Mouse (Mus musculus) heart, adult 9 months (tissue): Measurements from ENCODE around the gene Rhox3h.
"Not testable (repeated sequence)": the region's sequence is repeated elsewhere in the genome, so short reads cannot be mapped to it uniquely, and the experiment has no call there.

Experiments used
- DNase-seq, 2 experiments: peaks; one replicate each; pipeline ENCODE4 v3.0.0; 2022; ENCODE audit warnings: low spot score in 2 of 2

Rhox3h gene

DNA sequence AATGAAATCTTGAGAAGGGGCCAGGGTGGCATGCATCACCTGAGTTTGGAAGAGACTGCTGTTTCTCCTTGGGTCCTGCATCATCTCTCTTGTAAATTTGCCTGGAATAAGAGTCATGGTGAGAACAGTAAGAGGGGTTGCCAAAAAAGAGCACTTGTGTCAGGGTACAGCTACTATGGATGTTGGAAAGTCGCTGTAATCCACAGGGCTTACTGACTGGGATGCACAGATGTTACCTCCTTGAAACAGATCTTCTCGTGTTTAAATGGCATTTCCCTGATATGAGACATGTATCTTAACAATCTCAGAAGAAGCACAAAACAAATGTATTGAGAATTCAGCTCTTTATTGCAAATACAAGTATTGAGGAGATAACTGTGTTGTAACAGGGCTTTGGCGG, at the start of gene Rhox3h:
Rhox3h (minus strand) TSS at position 101 of the 400 bp plus-strand sequence.
- not testable (repeated sequence) for DNase-seq

DNA sequence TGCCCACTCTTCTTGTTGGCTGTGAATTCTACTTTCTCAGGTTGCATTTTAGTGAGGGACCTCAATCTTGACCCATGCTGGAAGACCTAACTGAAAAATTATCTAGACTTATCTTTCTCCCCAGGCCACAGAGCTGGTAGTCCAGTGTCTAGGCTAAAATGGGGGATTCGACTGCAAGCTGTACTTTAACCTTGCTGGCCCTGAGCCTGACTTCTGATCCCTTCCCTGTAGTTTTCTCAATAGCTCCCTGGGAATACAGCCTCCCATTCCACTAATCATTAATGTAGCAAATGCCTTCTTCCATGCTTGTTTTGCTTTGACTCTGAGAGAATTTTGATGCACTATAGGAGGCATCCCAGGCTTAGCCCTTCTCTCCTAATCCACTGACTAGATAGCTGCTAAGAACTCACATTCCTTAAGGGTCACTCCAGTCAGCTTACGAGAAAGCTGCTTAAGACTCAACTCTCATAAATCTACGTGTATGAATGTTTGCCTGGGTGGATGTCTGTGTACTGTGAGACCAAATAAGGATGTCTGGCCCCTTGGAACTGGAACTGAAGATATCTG, 33.3 kb upstream of the Rhox3h start:
- no peak for DNase-seq

DNA sequence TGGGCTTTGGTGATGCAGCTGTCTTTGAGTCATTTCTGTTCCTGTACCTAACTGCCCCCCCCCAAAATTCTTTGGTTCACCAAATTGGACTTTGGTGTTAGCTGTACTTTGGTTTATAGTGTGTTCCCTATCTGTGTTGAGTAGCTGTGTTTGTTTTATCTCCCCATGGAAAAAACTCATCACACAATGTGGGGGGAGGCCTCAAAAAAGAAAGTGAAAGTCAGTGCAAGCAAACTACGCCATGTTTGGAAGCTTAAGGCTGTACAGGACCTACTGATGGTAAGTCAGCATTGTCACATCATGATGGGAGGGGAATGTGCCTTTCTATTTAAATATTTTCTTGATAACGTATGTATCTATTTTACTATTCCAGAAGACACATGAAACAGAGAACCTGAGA, 23.7 kb upstream of the Rhox3h start:
- no peak for DNase-seq

DNA sequence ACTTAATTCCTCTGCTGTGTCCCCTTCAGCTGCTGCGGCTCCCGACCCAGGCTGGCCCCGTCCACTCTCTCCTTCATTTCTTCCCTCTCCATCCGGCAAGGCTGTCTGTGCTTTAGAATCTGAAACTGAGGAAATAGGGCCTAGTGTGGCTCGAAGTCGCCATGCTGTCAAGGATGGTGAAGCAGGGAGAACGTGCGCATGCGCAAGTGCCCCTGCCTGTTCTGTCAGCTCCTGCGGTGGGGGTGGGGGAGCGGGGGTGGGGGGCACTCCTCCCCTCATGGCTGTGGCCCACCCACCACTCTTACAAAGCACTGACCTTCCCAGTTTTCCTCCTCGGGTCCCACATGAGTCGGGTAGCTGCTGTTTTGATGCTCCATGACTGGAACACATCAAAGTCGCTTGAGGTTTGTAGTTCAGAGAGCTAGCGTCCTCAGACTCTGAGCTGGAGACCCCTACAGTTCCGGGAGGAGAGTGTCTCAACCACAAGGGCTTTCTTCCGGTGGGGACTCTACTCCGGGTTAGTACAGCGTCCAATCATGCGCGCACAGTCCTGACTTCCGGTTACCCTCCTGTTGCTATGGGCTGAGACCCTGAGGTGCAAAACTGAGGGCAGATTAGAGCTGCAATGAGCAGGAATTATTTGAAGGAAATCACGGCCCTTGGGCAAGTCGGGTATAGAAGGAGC, 14.6 kb upstream of the Rhox3h start:
- DNase-seq = no peak

DNA sequence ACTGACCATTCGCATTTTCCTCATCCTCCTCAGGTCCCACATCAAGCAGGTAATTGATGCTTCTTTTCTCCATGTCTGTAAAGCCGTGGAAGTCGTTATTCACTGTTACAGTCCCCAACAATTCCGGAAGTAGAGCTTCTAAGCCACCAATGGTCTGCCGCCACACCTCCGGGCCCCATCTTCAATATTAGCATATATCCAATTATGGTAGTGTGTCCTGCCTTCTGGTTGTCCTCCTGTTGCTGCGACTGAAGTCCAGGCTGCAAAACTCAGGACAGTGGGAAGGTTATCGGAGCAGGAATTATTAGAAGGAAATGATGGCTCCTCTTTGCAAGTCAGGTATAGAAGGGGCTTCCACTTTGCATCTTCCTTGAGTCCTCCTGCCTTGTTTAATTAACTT, 4.6 kb upstream of the Rhox3h start, which contains the start of gene Rhox2h:
Rhox2h (minus strand) TSS at position 101 of the 400 bp plus-strand sequence.
- not testable (repeated sequence) for DNase-seq

DNA sequence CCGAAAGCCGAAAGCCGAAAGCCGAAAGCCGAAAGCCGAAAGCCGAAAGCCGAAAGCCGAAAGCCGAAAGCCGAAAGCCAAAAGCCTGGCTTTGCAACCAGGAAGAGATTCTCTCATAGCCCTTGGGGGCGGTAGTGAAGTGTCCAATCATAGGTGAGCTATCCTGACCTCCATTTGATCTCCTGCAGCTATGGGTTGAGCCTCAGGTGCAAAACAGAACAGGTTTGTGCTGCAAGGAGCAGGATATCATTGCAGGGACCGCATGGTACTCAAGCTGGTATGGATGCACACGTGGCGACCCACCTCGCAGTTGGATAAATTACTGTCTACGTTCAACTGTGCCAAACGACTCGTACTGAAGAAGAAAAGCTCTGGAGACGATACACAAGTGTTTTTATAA, 17.3 kb downstream of the Rhox3h start, which contains the start of gene Rhox4g:
Rhox4g (minus strand) TSS at position 101 of the 400 bp plus-strand sequence.
- DNase-seq = not testable (repeated sequence)

DNA sequence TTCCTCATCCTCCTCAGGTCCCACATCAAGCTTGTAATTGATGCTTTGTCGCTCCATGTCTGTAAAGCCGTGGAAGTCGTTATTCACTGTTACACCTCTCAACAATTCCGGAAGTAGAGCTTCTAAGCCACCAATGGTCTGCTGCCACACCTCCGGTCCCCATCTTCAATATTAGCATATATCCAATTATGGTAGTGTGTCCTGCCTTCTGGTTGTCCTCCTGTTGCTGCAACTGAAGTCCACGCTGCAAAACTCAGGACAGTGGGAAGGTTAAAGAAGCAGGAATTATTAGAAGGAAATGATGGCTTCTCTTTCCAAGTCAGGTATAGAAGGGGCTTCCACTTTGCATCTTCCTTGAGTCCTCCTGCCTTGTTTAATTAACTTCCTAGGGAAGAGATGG, 25.2 kb downstream of the Rhox3h start, which contains the start of gene Rhox2g:
Rhox2g (minus strand) TSS at position 101 of the 400 bp plus-strand sequence.
- DNase-seq = not testable (repeated sequence)

DNA sequence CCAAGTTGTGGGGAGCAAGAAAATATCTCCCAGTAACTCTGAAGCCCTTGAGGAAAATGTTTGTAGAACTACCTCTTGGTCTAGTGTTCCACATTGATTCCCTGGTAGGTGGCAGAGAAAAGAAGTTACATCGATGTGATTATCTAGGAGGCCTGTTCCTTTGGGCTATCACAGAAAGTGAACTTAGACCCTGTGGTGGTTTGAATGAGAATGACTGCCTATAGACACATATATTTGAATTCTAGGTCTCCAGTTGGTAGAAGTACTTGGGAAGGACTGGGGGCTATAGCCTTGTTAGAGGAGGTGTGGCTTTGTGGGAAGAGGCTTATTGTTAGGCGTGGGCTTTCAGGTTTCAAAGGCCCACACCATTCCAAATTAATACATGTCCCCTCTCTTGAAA, 40.1 kb downstream of the Rhox3h start, which contains the start of gene Rhox3g:
Rhox3g (minus strand) TSS at position 101 of the 400 bp plus-strand sequence.
- DNase-seq = not testable (repeated sequence)
